Mouse (Mus musculus) cerebellum, adult 2 months (tissue): Measurements from ENCODE around the gene Olfr283. TPM values are rescaled to one million over a fixed set of nuclear protein-coding genes. Genes with fewer than 3 reads are reported as not detected.

Experiments used
- DNase-seq, 2 experiments: peaks; one replicate each; pipeline ENCODE4 v3.0.0; 2021
- H3K27ac ChIP-seq: fragments of 200-500 bp; 2 replicates; pipeline ENCODE4 v1.5.1; 2012; ENCODE audit warnings: low read length, control low read depth, inconsistent platforms; ENCODE audit not compliant: insufficient read depth
- H3K27me3 ChIP-seq: fragments of 200-500 bp; 2 replicates; pipeline ENCODE4 v1.6.1; 2012; ENCODE audit warnings: inconsistent platforms, mild to moderate bottlenecking, low read length, moderate library complexity; ENCODE audit not compliant: control insufficient read depth, insufficient read depth
- H3K4me1 ChIP-seq: fragments of 200-500 bp; 2 replicates; pipeline ENCODE4 v1.6.1; 2011; ENCODE audit warnings: low read length; ENCODE audit not compliant: control insufficient read depth, insufficient read depth
- H3K4me3 ChIP-seq: fragments of 200-500 bp; replicated peaks from 2 replicates; pipeline ENCODE3; 2011; ENCODE audit warnings: mild to moderate bottlenecking, low read depth, low read length, control low read depth; ENCODE audit not compliant: insufficient read depth
- CTCF ChIP-seq: fragments of 200-500 bp; IDR thresholded peaks from 2 replicates; pipeline ENCODE4 v1.5.1; 2011; ENCODE audit warnings: low read depth, mild to moderate bottlenecking, control low read depth, low read length, moderate library complexity, borderline replicate concordance; ENCODE audit not compliant: insufficient read depth
- POLR2A ChIP-seq: fragments of 200-500 bp; IDR thresholded peaks from 2 replicates; pipeline ENCODE4 v1.6.1; 2011; ENCODE audit warnings: low read length, control low read depth, borderline replicate concordance; ENCODE audit not compliant: insufficient read depth
- WGBS: fragments of 180-500 bp; shearing (Covaris S2); methylation state at CpG from one replicate; pipeline ENCODE4 v1.1.7; 2018; 5-methylcytosine and 5-hydroxymethylcytosine counted together
- polyA plus RNA-seq: library from polyadenylated mRNA; depleted of rRNA; stranded (reverse); fragments of >200 nt; gene quantifications from 2 replicates; pipeline ENCODE4 v1.2.3, GENCODE M21; 2012; rRNA removed

Olfr283 gene
- polyA plus RNA-seq, 1 experiment = not detected

DNA sequence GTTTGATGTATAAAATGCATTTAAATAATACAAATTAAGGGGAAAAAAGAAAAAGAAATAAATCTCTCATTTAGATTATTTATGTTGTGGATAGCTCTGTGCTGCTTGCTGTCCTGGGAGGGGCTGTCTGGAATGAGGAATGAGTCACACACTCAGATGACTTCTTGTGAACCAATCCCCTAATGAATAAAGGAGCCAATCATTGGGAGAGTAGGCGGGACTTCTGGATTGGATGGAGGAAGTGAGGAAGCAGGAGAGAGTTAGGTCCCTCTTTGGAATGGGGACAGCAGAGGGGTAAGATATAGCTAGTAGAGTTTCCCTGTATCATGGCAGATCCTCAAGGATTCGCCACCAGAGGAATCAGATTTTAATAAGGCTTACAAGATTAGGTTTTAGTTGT lies 6.9 kb upstream of the Olfr283 start:
- 81% methylated on average over 2 of the region's 2 CpGs for WGBS
- Histone ChIP-seq H3K27ac (no peak overlapping the region), H3K4me1 (no peaks in the 10 kb centered on the region), H3K4me3 (no peak overlapping the region), H3K27me3 (no peaks in the 10 kb centered on the region)
- DNase-seq = no peak
- no peak for TF ChIP-seq POLR2A
- no peak for TF ChIP-seq CTCF

DNA sequence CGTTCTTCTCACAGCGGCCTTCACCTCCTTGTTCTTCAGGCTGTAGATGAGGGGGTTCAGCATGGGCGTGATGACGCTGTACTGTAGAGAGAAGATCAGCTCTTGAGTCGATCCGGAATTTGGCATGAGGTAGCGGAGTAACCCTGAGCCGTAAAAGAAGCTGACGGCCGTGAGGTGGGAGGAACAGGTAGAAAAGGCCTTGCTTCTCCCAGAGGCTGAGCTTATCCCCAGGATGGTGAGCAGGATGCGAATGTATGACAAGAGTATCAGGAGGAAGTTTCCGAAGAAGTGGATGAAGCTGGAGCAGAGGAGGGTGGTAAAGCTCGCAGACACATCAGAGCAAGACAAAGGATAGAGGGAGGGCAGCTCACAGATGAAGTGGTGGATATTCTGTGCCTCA lies 2.5 kb downstream of the Olfr283 start:
- TF ChIP-seq CTCF = no peak
- TF ChIP-seq POLR2A = no peak
- Histone ChIP-seq H3K4me1 (no peaks in the 10 kb centered on the region), H3K4me3 (no peak overlapping the region), H3K27me3 (no peaks in the 10 kb centered on the region; the same call in 1 of the 2 replicates), H3K27ac (no peak overlapping the region)
- DNase-seq = no peak
- WGBS = 94% methylated on average over 13 of the region's 13 CpGs

- TF ChIP-seq CTCF = no peak
- no peak for TF ChIP-seq POLR2A
- H3K4me1 ChIP-seq = no peaks in the 10 kb centered on the region
- no peak for DNase-seq
- no peak within 1 kb of the TSS for H3K27ac ChIP-seq
- 91% methylated on average over 8 of the region's 8 CpGs for WGBS
- no peaks in the 10 kb centered on the region for H3K27me3 ChIP-seq
- H3K4me3 ChIP-seq = no peak within 1 kb of the TSS
Observed at GRCm38 (mm10) chr15:98340887-98341286, 39.9 kb downstream of the Olfr283 start, which contains the start of gene Olfr284. Gene Olfr284, minus strand, starts transcription at chr15:98340987.

Other genes starting within 250 kb of the Olfr283 start
- 83.6 and 88.3 TPM in 2 replicates for gene Asb8, start 215.3 kb downstream of the Olfr283 start, polyA plus RNA-seq
- gene Ccdc184, start 213.8 kb downstream of the Olfr283 start, polyA plus RNA-seq = 24.3 and 30.9 TPM in 2 replicates
- gene Olfr288, start 185.4 kb downstream of the Olfr283 start, polyA plus RNA-seq = 0.38 and 0.44 TPM in 2 replicates
- gene Gm44579, start 160.0 kb downstream of the Olfr283 start, polyA plus RNA-seq = not detected in 2 replicates
- gene Olfr287, start 159.9 kb downstream of the Olfr283 start, polyA plus RNA-seq = 15.4 and 18.5 TPM in 2 replicates
- gene Olfr286, start 146.5 kb downstream of the Olfr283 start, polyA plus RNA-seq = not detected in 2 replicates
- gene H1fnt, start 123.7 kb downstream of the Olfr283 start, polyA plus RNA-seq = not detected in 2 replicates
- gene Zfp641, start 84.8 kb downstream of the Olfr283 start, polyA plus RNA-seq = 10.1 and 11.0 TPM in 2 replicates
- gene Olfr285, start 63.6 kb downstream of the Olfr283 start, polyA plus RNA-seq = not detected in 2 replicates
- not detected in 2 replicates for gene Olfr284, start 40.0 kb downstream of the Olfr283 start, polyA plus RNA-seq
- gene Olfr282, start 50.3 kb upstream of the Olfr283 start, polyA plus RNA-seq = not detected in 2 replicates
- gene Olfr281, start 71.6 kb upstream of the Olfr283 start, polyA plus RNA-seq = not detected in 2 replicates
- not detected in 2 replicates for gene OR5BS1P, start 89.0 kb upstream of the Olfr283 start, polyA plus RNA-seq
- 0.34 TPM in 1 of 2 replicates, not detected in the other for gene Lalba, start 101.8 kb upstream of the Olfr283 start, polyA plus RNA-seq
- gene Olfr279, start 111.5 kb upstream of the Olfr283 start, polyA plus RNA-seq = 0.03 and 0.05 TPM in 2 replicates
- 60.7 and 62.4 TPM in 2 replicates for gene Kansl2, start 153.3 kb upstream of the Olfr283 start, polyA plus RNA-seq
- 24.1 and 24.2 TPM in 2 replicates for gene Ccnt1, start 190.0 kb upstream of the Olfr283 start, polyA plus RNA-seq
- not detected in 2 replicates for gene 4930415O20Rik, start 190.1 kb upstream of the Olfr283 start, polyA plus RNA-seq
- gene Adcy6, start 229.1 kb upstream of the Olfr283 start, polyA plus RNA-seq = 31.1 and 31.3 TPM in 2 replicates
- 65.4 and 69.7 TPM in 2 replicates for gene Cacnb3, start 249.9 kb upstream of the Olfr283 start, polyA plus RNA-seq